Mouse (Mus musculus) hindbrain, postnatal 0 days (tissue): ENCODE results near the gene Ccdc40. TPM values are rescaled to one million over a fixed set of nuclear protein-coding genes. Genes with fewer than 3 reads are reported as not detected.
"Not testable (repeated sequence)": the region's sequence is repeated elsewhere in the genome, so short reads cannot be mapped to it uniquely, and the experiment has no call there.

ENCODE experiments used
- ATAC-seq: fragments of 200-750 bp; cut with Nextera tagmentation; 2 replicates; pipeline ENCODE4 v1.8.0; 2017; ENCODE audit warnings: mild to moderate bottlenecking, moderate TSS enrichment, moderate library complexity
- DNase-seq: peaks from one replicate; pipeline ENCODE4 v3.0.0-alpha.2; 2015; ENCODE audit warnings: low spot score
- H3K27ac ChIP-seq: fragments of 300-500 bp; sonication (generic); 2 replicates; pipeline ENCODE4 v1.5.1; 2014; ENCODE audit warnings: mild to moderate bottlenecking
- H3K27me3 ChIP-seq: fragments of 300-500 bp; sonication (generic); 2 replicates; pipeline ENCODE4 v1.6.1; 2014; ENCODE audit warnings: low read length, mixed read lengths; ENCODE audit not compliant: insufficient read depth
- H3K36me3 ChIP-seq: fragments of 300-500 bp; sonication (generic); 2 replicates; pipeline ENCODE4 v1.6.1; 2014; ENCODE audit warnings: low read length, mixed read lengths; ENCODE audit not compliant: insufficient read depth
- H3K4me1 ChIP-seq: fragments of 300-500 bp; sonication (generic); 2 replicates; pipeline ENCODE4 v1.6.1; 2014; ENCODE audit warnings: antibody characterized with exemption, low read length, mixed read lengths; ENCODE audit not compliant: insufficient read depth
- H3K4me2 ChIP-seq: fragments of 300-500 bp; sonication (generic); 2 replicates; pipeline ENCODE4 v1.6.1; 2014; ENCODE audit warnings: low read depth, mild to moderate bottlenecking, low read length, moderate library complexity, mixed read lengths
- H3K4me3 ChIP-seq: fragments of 300-500 bp; sonication (generic); 2 replicates; pipeline ENCODE4 v1.5.1; 2014; ENCODE audit warnings: low read length
- H3K9ac ChIP-seq: fragments of 300-500 bp; sonication (generic); replicated peaks from 2 replicates; pipeline ENCODE4 v1.6.1; 2014; ENCODE audit warnings: mild to moderate bottlenecking, low read length, moderate library complexity, mixed read lengths
- H3K9me3 ChIP-seq: fragments of 300-500 bp; sonication (generic); 2 replicates; pipeline ENCODE4 v1.6.1; 2016; ENCODE audit warnings: low read length, mixed read lengths
- CTCF ChIP-seq: IDR thresholded peaks from 2 replicates; pipeline ENCODE4 v1.5.1; 2016; ENCODE audit warnings: antibody characterized with exemption, control low read depth, low read depth
- WGBS: fragments of 180-500 bp; shearing (Covaris S2); extraction: QIAGEN DNeasy Blood & Tissue Kit; methylation state at CpG from one replicate; pipeline ENCODE4 v1.1.7; 2014; 5-methylcytosine and 5-hydroxymethylcytosine counted together
- polyA plus RNA-seq: library from polyadenylated mRNA; unstranded; fragments of >200 nt; fragmentation: Nextera tagmentation; extraction: Ambion mirVana; gene quantifications from 2 replicates; pipeline ENCODE4 v1.2.1, GENCODE M21; 2015
- total RNA-seq: library from RNA; depleted of rRNA; stranded (reverse); fragments of >200 nt; gene quantifications from 2 replicates; pipeline ENCODE4 v1.2.3, GENCODE M21; 2014

Gene Ccdc40
- total and polyA plus RNA-seq, 2 experiments from 2014 or later = 9.7 to 11.5 TPM

DNA sequence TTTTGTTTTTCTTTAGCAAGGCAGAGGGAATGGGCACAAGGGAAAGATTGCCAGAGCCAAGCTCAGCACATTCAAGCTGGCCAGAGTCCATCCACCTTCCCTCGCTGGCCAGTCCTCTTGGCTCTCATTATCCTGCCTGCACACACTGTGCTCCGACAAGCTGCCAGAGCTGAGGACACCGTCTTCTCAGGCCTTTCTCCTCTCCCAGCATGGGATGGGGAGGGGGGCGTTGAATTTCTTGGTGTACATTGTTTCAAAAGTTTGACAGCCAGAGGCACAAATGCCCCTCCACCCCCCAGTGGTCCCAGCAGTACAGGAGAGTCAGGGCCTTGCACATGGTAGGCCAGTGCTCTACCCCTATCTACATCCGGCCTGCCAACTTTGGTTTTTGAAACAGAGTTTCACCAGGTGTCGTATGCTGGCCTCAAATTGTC is 38.9 kb downstream of the Ccdc40 start:
- 0 out of 2 replicates have a peak, but pooled peaks cover 13% of the 10 kb centered on the region for H3K4me1 ChIP-seq
- peak overlapping the region; percentile 55; the same call in 1 of the 2 replicates for H3K4me3 ChIP-seq
- no peaks in the 10 kb centered on the region for H3K27me3 ChIP-seq
- peak overlapping the region; percentile 95 for H3K4me2 ChIP-seq
- peak; percentile 62 for DNase-seq
- ATAC-seq = peak; percentile 28
- TF ChIP-seq CTCF = no peak
- peak overlapping the region; percentile 70 for H3K27ac ChIP-seq
- no peaks in the 10 kb centered on the region for H3K36me3 ChIP-seq
- WGBS = 21% methylated on average over 6 of the region's 6 CpGs
- no peaks in the 10 kb centered on the region for H3K9me3 ChIP-seq
- no peak overlapping the region for H3K9ac ChIP-seq

DNA sequence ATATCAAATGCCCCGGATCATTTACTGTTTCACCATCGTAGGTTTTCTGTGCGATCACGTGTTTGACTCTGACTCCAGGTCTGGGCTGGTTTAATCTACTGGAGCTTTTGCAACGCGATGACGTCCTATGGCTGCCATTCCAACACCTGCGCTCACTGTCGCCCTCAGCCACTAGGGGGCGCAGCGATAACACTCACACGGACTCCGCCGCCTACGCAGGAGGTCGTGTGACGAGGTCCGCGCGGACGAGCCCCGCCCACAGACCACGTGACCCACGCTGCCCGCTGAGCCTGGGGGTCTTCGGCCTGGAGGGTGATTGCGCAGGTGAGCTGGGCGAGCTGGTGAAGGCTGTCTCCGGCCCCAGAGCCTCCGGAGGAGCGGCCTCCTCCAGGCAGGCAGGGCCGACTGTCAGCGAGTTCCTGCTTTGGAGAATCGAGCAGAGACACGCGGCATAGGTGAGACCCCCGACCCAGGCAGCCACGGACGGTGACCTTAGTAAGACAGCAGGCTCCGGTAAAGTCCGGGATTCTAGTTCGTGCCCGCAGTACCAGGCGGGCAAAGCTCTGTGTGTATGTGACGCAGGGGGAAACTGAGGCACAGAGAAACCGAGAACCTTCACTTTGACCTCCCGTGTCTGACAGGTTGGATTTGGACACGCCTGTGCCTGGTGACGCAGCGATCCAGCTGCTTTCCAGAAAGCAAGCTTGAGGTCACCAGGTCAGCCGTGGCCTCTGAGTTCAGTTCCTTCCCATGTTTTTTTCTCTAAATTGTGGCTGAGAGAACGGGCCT is 39.6 kb downstream of the Ccdc40 start, which contains the start of gene Gaa:
Gaa (plus strand) TSS at position 120 of the 789 bp plus-strand sequence.
- peak; percentile 99 for TF ChIP-seq CTCF

DNA sequence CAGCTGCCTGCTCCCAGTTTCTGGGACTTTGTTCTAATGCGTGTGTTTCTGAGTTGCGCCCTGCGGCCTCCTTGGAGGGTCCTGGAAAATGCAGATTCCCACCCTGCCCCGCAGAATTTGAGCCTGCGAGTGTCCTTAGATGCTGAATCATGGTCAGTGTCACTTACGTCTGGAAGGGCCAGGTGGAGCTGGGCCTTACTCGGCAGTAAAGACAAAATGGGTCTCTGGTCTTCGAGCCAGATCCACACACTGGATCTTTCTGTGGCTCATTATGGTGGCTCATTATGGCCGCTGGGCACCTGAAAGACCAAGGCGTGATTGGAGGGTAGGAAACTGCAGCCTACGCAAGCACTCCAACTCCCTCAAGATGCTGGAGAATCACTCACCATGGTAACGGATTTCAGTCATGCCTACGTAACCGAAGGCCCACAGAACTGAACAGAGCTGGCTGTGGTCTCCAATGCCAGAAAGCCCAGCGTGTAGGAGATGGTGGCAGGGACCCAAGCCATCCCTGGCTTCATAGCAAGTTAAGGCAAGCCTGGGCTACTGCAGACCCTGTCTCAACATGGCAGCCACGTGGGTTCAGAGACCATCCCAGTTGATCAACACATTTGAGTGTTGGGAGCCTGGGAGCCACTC is 40.3 kb downstream of the Ccdc40 start:
- DNase-seq (peak; percentile 53), ATAC-seq (0 out of 2 replicates have a peak, but pooled peaks have one; percentile 3)
- H3K4me2 ChIP-seq = peak overlapping the region; percentile 95
- H3K27ac ChIP-seq = peak overlapping the region; percentile 70
- H3K9ac ChIP-seq = peak overlapping the region; percentile 66
- no peaks in the 10 kb centered on the region for H3K27me3 ChIP-seq
- H3K4me1 ChIP-seq = 0 out of 2 replicates have a peak, but pooled peaks cover 13% of the 10 kb centered on the region
- WGBS = 60% methylated on average over 16 of the region's 16 CpGs
- H3K36me3 ChIP-seq = peaks cover under 1% of the 10 kb centered on the region; the same call in 1 of the 2 replicates
- peak overlapping the region; percentile 55 for H3K4me3 ChIP-seq
- H3K9me3 ChIP-seq = no peaks in the 10 kb centered on the region
- TF ChIP-seq CTCF = no peak

More for the DNA sequence above, 39.6 kb downstream of the Ccdc40 start, which contains the start of gene Gaa:
- peak within 1 kb of the TSS; percentile 70 for H3K27ac ChIP-seq
- ATAC-seq = peak; percentile 83
- H3K4me3 ChIP-seq = peak within 1 kb of the TSS; percentile 55
- H3K9ac ChIP-seq = peak within 1 kb of the TSS; percentile 66
- 5% methylated on average over 52 of the region's 52 CpGs for WGBS
- peak within 1 kb of the TSS; percentile 95 for H3K4me2 ChIP-seq
- no peaks in the 10 kb centered on the region for H3K27me3 ChIP-seq
- 0 out of 2 replicates have a peak, but pooled peaks cover 13% of the 10 kb centered on the region for H3K4me1 ChIP-seq
- no peaks in the 10 kb centered on the region; the same call in 1 of the 2 replicates for H3K36me3 ChIP-seq
- no peaks in the 10 kb centered on the region for H3K9me3 ChIP-seq
- DNase-seq = peak; percentile 98

DNA sequence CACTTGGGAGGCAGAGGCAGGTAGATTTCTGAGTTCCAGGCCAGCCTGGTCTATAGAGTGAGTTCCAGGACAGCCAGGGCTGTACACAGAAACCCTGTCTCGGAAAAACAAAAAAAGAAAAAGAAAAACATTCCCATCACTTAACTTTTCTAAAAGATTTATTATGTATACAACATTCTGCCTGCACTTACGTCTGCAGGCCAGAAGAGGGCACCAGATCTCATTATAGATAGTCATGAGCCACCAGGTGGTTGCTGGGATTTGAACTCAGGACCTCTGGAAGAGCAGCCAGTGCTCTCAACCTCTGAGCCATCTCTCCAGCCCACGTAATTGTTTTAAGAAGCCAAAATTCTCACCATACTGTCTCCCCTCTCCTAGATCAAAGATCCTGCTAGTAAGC is 44.1 kb downstream of the Ccdc40 start:
- Histone ChIP-seq H3K36me3 (peaks cover 25% of the 10 kb centered on the region; the same call in 1 of the 2 replicates), H3K4me1 (0 out of 2 replicates have a peak, but pooled peaks cover 10% of the 10 kb centered on the region)
- H3K9me3 ChIP-seq, H3K27ac ChIP-seq, ATAC-seq, H3K9ac ChIP-seq, H3K27me3 ChIP-seq, H3K4me3 ChIP-seq, H3K4me2 ChIP-seq: not testable (repeated sequence)
- peak; percentile 57 for TF ChIP-seq CTCF
- DNase-seq = peak; percentile 25
- 63% methylated on average over 3 of the region's 3 CpGs for WGBS

DNA sequence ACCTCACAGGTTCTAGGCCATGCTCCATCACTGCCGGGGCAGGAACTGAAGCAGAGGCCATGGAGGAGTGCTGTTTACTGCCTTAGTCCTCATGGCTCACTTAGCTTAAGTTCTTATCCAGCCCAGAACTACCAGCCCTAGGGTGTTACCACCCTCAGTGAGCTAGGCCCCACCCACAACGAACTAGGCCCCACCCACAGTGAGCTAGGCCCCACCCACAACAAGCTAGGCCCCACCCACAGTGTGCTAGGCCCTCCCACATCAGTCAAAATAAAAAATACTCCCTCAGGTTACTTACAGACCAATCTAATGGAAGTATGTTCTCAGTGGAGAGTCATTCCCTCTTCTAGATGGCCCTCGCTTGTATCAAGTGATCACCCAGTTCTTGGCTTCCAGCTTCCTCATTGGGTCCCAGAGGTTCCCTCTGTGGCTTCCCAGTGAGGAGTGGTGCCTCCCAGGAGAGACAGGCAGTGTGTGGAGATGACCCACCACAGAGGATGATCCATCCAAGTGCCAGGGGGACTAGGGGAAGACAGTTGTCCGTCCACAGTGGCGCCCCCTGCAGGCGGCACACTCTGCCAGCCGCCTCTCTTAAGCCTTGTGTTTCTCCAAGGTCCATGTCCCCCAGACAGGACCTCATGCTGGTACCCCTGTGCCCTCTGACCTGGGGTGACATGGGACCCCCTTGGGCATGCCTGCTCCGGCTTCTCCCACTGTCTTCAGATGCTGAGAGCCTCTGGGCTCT is 45.0 kb downstream of the Ccdc40 start:
- H3K4me3 ChIP-seq = no peak overlapping the region
- DNase-seq (no peak), ATAC-seq (no peak)
- H3K4me2 ChIP-seq = no peak overlapping the region
- TF ChIP-seq CTCF = peak; percentile 53
- H3K27me3 ChIP-seq = no peaks in the 10 kb centered on the region
- WGBS = 88% methylated on average over 8 of the region's 8 CpGs
- peaks cover 34% of the 10 kb centered on the region for H3K36me3 ChIP-seq
- no peak overlapping the region for H3K27ac ChIP-seq
- H3K9ac ChIP-seq = no peak overlapping the region
- H3K4me1 ChIP-seq = 0 out of 2 replicates have a peak, but pooled peaks cover 5% of the 10 kb centered on the region
- no peaks in the 10 kb centered on the region for H3K9me3 ChIP-seq

DNA sequence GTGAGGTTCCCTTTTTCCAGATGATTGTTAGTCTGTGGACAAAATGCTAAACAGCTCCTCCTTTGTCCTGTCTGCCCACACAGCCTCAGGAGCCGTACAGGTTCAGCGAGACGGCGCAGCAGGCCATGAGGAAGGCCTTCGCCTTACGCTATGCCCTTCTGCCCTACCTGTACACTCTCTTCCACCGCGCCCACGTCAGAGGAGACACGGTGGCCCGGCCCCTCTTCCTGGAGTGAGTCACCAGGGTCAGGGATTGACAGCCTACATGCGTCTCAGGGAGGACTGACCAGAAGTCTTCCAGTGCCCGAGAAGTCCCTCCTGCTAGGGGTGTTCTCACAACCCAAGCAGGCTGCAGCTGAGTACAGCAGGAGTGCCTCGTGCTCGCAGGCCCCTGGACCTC is 52.7 kb downstream of the Ccdc40 start:
- no peak overlapping the region for H3K4me2 ChIP-seq
- H3K4me3 ChIP-seq = no peak overlapping the region
- WGBS = 83% methylated on average over 15 of the region's 15 CpGs
- no peaks in the 10 kb centered on the region for H3K4me1 ChIP-seq
- no peak overlapping the region for H3K9ac ChIP-seq
- DNase-seq (no peak), ATAC-seq (no peak)
- no peak overlapping the region for H3K27ac ChIP-seq
- no peaks in the 10 kb centered on the region for H3K27me3 ChIP-seq
- no peaks in the 10 kb centered on the region for H3K9me3 ChIP-seq
- no peak for TF ChIP-seq CTCF
- peaks cover 59% of the 10 kb centered on the region for H3K36me3 ChIP-seq
